Mouse (Mus musculus) lung, adult 2 months (tissue): ENCODE data around the gene Chrm1.

Experiments used
- CTCF ChIP-seq: fragments of 200-500 bp; IDR thresholded peaks from 2 replicates; pipeline ENCODE4 v1.5.1; 2011; ENCODE audit warnings: mild to moderate bottlenecking, low read length, control low read depth; ENCODE audit not compliant: insufficient read depth
- POLR2A ChIP-seq: fragments of 200-500 bp; IDR thresholded peaks from 2 replicates; pipeline ENCODE4 v1.6.1; 2011; ENCODE audit warnings: low read depth, mild to moderate bottlenecking, control low read depth, low read length, borderline replicate concordance; ENCODE audit errors: extremely low read depth

GRCm38 (mm10) chr19:8708954-8709353 is 45.4 kb downstream of the Chrm1 start:
- no peak for TF ChIP-seq POLR2A
- TF ChIP-seq CTCF: no peak
